Mouse (Mus musculus): ENCODE measurements around the gene Gtf2ird2.

The Gtf2ird2 gene

DNA sequence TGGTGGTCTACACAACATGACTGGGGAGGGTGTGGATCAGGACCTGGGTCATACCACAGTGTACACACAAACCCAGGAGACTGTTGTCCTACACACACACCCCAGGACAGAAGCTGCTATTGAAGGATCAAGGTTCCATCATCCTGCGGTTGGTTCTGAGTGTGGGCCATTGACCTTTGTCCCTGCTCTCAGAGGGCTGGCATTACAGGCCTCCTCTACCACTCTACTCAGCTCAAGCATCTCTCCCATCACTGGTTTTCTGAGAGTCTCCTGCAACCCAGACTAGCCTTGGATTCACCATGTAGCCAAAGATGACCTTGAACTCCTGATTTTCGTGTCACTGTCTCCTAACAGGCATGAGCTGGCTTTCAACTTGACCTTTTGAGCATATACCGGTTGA, 52.4 kb downstream of the Gtf2ird2 start:
- DNase-seq = no peak

DNA sequence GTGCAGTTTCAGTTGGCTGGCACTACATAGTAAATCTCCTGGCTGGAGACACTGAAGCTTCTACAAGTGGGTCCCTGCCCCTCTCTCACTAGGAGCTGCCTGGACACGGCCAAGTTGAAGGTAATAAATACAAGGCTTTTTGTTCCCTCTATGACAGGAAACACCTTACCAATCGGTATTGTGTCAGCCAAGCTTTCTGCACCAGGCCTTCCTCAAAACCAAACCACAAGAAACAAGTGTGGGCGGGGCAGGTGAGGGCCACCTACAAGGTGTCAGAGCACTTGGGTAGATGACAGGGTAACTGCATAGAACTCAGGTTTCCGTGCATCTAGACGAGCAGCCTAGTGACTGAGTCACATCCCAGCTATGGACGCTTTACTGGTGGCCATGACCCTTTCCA, 53.0 kb downstream of the Gtf2ird2 start:
- peak; percentile 69 to 77 for DNase-seq

DNA sequence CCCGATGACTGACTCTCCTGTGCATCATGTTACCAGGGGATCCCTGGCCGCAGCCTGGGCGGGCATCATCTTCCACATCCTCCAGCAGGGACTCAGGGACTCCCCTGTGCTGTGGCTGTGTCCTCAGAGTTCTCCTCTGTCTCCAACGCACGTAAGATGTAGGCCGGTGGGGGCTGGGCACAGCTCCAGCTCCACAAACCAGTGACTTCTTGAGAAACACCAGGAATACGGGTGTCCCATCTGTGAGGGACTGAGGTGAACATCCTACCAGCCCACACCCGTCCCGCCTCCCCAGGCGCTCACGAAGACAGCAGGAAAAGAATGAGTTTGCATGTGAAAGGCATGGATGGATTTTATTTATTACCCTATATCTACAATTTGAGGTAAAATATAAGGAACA, 53.7 kb downstream of the Gtf2ird2 start:
- no peak for DNase-seq

DNA sequence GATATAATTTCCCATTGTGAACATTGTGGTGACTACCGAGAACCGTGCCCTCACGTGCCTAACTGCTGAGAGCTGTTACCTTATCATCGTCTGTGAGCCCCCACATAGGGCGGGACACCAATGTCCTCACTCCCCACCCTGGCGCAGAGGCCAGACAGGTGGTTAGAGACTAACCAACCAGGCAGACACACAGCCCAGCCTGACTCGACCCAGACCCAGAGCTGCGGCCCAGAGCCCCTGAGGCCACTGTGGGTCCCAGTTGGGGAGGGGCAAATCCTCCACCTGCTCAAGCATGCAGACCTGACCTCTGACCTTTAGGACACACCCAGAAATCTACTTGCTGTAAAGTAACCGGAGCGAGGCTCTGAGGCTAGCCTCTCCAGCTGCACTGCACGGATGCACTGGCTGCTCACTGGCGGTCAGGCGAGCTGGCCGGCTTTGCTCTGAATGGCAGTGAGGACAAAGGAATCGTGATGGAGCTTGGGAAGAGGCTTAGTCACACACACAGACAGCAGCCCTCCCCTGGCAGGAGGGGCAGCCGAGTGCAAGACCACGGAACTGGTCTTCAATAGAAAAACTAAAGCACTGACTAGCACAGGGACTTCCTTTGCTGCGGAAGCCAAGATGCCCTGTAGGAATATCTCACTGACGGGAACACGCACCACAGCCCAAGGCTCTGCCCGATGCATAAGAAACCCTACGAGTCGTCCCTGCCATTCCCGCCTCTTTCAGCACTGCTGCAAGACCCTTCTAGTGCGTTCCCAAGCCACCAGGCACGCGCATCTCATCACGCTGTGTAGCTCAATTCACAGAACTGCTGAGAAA, 54.3 kb downstream of the Gtf2ird2 start:
- DNase-seq = no peak

DNA sequence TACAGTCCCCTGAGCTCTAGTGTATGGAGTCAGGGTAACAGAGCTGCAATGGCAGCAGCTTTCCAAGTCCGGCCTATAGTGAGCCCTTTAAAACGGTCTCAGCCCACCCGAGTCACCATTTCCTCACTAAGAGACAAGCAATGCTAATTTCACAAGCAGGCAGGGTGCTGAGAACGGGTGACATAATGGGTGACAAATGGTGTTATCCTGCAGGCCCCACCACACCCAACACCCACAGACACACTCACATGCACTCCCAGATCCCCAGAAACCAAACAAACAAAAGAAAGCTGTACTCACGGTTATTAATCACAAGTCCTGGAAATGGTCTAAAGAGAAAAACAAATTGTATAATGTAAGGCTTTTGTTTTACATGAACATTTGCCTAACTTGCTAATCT, 58.0 kb downstream of the Gtf2ird2 start:
- DNase-seq = no peak

DNA sequence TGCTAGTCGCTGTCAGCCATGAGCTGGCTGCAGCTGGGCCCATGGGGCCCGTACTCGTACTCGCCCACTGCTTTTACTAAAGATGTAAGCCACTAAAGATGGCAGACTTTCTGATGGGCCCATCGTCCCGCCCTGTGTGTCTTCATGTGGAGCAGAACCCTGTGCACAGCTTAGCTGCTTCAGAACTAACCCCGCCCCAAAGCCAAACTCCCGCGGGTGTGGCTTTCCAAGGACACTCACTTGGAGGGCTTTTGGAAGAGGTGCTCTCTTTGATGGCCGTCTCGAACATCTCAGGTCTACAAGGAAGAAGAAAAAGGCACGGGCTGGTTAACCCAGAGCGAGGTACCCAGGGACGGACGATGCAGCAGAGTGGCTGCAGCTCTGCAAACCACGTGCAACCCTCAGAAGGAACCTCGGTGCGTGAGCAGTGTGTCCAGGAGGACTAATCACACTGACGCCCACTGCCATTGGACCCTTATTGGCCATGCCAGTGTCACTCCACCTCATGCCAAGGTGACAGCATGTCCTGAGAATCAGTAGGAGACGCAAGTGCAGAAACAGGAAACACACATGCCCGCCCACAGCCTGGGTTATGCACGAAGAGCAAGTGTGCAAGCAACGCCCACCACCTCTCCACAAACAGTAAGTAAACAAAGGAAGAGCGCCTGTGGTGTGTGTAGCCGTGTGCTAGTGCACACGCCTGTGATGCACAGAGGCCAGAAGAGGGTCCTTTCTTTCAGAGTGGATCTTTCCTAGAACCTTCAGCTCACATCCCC, 60.0 kb downstream of the Gtf2ird2 start:
- DNase-seq = peak; percentile 49

DNA sequence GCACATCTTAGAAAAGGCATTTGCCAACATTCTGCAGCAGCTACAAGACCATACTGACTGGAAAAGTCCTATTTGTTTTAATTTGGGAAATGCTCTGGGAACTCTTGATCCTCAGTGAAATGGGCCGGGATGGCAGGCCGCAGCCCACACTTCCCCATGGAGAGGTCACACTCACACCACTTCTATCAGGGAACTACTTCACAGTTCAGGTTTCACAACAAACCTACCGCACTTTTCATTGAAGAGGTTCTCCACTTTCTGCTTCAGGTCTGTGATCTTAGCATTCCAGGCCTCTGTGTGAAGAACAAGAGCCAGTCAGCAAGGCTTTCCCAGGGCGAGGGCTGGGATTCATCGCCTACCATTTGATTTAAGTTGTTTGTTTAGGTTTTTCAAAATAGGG, 61.1 kb downstream of the Gtf2ird2 start:
- DNase-seq = peak; percentile 63 to 80

DNA sequence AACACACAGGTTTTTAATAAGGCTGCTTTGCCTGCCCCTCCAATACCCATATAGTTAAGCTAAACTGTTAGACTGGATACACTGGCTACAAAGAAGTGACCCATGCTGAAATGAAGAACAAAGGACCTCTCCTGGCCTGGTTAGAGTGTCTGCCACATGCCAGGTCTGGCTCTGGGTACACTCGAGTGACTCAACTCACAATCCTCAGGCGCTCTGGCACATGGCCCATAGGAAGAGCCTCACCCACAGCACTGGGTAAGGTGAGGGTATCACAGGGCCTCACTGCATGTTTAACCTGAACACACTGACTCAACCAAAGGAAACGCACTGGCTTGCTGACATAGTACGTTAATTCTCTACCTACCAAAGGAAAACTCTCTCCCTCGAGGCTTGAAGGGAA, 62.3 kb downstream of the Gtf2ird2 start:
- peak; percentile 77 to 88 for DNase-seq

DNA sequence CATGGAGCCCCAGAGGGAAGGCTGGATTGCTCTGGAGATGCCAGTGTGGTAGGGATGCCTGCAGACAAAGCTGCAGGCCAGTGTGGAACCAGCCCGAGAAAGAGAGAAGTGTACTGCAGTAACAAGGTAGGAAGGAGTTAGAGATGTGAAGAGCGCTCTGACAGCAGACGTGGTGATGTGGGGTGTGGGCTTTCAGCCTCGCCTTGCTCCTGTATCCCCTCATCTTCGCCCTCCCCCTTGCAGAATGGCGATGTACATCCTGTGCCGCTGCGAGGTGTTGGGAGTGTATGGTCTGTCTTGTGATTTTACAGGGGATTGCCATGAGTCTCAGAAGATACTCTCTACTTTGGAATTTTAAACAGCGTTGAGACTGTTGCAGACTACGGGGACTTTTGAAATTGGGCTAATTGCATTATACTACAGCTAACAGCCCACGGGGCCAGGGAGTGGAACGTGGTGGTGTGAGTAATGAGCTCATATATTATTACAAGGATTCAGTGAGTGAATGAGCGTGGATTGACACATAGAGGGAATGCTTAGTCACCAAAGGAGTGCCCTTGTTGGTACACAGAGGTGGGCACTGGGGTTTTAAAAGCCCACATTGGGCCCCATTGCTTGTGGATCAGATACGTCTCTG, 64.9 kb downstream of the Gtf2ird2 start:
- no peak for DNase-seq

DNA sequence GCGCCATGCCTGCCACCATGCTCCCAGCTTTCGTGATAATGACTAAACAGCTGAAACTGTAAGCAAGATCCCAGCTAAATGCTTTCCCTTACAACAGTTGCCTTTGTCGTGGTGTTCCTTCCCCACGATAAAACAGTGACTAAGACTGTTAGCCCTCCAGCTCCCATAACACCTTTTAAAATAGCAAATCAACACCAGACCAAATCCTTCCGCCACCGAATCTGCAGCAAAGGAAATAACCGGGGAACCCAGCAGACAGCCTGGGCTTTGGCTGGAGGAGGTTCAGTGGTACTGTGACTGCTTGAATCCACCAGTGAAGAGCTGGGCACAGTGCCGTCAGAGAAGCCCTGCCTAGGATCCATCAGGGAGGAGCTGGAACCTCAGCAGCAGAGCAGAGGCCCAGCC, 65.4 kb downstream of the Gtf2ird2 start:
- DNase-seq = no peak

DNA sequence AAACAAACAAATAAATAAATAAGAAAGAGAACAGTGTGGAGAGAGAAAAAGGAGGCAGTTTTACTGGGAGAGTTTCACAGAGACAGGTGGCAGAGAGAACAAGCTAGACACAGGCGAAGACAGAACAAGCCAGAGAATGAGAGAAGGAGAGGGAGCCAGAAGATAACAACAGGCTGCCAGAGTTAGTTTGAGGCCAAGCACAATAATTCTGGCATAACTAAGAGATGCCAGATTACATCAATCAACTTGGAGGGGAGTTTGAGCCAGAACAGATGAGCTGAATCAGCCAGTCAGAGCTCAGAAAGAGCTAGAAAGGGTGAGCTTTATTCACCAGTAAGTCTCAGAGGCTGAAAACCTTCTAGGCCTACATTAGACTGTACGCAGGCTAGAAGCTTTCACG, 66.8 kb downstream of the Gtf2ird2 start:
- no peak for DNase-seq

DNA sequence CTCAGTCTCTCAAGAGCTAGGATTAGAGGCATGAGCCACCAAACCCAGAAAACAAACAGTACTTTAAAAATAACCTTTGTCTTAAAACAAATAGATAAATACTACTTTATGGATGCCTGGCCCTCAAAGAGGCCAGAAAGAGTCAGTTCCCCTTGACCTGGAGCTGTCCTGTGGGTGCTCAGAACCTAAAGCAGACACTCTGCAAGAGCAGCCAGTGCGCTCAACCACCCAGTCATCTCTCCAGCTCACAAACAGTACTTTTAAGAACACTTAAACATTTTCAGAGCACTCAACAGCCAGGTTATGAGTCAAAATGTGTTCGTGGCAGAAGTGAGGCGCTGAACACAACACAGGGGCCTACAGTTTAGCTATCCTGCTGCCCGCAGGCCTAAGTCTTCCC, 67.3 kb downstream of the Gtf2ird2 start:
- DNase-seq = peak; percentile 32 to 52

DNA sequence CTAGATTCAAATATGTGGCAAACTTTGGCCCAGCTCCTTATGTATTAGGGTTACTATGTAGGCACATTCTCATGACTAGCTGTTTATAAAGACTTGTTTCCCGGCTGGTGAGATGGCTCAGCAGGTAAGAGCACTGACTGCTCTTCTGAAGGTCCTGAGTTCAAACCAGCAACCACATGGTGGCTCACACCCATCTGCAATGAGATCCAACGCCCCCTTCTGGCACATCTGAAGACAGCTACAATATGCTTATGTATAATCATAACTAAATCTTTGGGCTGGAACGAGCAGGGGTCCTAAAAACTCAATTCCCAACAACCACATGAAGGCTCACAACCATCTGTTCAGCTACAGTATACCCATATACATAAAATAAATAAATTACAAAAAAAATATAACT, 70.0 kb downstream of the Gtf2ird2 start:
- no peak for DNase-seq

DNA sequence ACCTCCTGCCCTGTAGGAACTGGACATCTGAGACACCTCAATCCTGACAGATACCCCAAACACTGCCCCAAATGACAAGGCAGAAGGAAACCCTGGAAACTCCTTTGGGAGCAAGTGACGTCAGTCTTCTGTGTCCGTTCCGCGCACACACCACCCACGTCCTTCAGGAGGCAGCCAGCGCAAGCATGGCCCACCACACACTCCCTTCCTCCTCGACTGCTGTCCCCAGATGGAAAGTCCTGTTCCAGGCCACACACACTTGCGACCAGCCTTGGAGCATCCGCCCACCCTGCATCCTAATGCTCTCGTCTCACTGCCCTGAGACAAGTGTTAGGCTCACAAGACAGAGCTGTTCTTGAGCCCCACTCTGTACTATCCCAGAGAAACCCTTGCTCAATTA, 71.5 kb downstream of the Gtf2ird2 start:
- no peak for DNase-seq

DNA sequence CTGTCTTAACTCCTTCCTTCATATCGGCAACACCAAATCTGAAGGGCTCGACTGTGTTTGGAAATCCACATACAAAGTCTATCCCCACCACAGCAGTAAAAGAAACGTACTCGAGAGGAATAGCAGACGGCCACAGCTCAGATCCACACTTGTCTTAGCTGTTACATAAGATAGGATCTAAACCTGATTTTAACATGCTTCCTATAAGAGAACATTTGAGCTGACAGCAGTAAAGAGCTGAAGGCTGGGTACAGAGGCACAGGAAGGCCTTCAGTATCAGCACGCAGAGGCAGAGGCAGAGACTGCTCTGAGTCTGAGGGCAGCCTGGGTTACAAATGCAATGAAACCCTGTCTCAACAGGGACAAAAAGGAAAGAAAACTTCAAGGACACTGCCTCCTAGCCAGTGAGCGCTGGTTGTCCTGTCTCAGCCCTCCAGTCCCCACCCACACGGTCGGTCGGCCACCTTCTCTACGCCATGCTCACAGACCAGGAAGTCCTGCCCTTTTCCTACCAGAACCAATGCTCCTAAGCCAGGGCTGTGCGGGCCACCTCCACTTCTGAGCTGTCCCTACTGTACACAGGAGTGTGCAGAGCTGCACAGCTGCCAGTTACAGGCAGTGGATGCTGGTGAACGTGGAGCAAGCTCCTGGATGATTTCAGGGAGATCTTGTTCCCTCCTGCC, 73.7 kb downstream of the Gtf2ird2 start:
- DNase-seq = peak in 1 of 2 experiments; percentile 42

DNA sequence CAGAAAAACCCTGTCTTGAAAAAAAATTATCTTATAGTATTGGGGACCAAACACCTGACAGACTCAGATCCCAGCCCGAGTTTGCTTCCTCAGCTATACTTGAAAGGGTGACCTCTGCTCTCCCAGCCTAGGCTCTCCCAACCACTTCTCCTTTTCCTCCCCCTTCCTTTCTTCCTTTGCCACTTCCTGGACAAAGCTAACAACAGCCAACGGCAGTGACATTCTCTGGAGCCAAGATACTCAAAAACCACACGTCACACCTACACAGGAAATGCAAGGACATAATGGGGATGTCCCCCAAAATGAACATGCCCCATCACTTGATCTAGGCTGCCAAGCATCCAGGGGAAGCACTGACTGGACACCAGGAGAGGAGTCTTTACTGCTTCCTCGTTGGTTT, 74.6 kb downstream of the Gtf2ird2 start:
- no peak for DNase-seq

DNA sequence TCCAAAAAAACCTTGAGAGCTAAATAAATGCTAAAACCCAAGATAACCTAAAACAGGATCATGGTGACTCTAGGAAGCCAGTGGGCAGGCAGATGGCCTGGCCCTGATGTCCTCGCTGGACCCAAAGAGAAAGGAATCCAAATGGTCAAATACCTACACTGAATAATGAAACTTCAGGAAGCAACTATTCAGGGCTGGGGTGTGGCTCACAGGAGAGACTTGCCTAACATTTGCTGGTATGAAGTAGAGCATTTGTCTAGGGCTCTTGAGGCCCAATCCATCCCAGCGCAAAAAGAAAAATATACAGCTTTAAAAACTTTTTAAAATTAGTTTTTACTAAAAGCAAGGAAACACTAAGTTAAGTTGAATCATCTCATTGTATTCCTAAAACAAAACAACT, 75.1 kb downstream of the Gtf2ird2 start:
- DNase-seq = no peak

DNA sequence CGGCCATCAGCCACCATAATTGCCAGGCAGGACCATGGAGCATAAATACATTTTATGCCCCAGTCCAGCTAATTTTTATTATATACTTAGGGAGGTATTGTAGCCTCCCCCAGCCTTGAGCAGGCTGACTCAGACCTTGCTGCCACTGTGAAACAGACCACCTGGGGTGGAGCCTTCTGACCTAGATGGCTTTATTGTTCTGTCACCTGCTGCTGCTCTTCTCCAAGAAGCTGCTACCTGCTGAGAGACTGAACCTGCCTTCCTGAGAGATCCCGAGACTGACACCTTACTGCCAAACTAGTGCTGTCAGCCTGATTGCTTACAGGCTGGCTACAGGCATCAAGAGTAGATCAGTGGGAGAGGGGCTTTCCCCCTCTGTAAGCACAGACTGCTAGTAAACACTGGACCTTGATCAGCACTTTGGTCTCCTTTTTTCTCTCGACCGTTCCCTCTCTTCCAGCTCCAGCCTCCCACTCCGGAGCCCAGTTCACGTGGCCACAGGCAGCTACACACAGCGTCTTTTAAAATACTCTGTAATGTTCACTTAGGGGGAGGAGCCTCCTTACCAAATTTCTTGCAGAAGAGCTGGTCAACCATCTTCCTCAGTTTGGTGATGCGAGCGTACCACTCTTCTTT, 76.3 kb downstream of the Gtf2ird2 start:
- DNase-seq = no peak

DNA sequence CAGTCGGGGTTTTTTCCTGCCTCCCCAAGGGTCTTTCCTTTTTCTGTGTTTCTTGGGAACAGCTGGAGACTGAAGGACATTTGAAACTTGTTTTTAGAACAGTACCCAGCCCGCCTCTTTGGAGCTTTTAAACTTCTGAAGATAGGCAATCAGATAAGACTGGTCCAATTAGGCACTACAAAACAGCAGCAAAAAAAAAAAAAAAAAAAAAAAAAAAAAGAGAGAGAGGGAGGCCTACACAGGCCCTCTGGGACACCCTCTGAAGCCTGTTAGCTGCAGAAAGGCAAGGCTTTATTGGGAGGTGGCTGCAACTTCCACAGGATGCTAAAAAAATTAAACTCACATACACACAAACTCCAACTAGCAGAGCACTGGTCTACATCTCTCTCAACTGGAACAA, 82.1 kb downstream of the Gtf2ird2 start:
- DNase-seq = no peak

DNA sequence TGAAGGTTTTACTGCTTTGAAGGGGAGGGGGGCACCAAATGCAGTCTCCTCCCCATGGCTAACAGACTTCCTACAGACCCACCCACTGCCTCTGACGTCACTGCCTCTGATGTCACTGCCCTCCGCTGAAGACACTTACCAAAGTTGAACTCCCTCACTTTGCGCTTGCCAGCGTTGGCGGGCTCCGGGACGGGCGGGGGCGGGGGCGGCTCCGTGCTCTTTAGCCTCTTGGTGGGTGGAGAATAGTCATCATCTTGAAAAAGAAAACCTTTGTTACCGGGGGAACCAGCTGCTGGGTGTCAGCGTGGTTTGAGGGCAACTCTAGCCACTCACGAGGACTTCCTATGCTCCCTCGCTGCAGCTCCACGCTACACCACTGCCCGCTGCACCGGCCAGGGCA, 82.6 kb downstream of the Gtf2ird2 start:
- DNase-seq = no peak

DNA sequence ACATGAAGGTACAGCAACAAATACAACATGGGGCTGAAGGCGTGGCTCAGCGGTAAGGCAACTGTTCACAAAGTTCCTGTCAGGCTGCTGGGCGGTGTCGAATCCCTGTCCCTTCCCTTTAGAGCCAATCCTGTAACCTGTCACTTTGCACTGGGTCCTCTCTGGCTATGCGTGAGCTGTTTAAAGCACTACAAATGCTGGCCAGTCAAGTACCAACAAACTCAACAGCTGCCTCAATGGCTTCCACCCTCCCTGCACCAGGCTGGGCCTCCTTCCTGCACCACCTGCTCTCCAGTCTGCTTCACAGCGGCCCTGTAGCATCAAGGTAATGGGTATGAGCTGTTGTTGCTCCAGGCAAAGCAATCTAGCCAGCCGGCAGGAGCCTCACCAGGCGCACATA, 84.9 kb downstream of the Gtf2ird2 start:
- DNase-seq = no peak

DNA sequence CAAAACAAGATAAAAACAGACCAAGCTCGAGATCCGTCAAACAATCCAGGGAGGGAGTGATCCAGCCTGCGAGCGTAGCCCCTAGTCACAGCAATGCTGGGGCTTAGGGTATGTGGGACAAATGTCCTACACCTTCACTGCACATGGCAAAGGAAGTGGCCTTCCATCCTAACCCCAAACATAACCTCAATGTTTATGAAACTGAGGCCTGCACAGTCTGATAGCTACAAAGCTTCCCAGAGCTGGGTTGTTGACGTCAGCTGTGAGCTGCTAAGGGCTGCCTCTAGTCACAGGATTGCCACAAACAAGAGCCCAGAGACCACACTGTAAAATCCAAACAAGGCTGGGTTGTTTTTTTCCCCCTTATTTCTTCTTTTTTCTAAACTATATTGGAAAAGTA, 85.9 kb downstream of the Gtf2ird2 start:
- peak in 1 of 2 experiments; percentile 34 for DNase-seq

DNA sequence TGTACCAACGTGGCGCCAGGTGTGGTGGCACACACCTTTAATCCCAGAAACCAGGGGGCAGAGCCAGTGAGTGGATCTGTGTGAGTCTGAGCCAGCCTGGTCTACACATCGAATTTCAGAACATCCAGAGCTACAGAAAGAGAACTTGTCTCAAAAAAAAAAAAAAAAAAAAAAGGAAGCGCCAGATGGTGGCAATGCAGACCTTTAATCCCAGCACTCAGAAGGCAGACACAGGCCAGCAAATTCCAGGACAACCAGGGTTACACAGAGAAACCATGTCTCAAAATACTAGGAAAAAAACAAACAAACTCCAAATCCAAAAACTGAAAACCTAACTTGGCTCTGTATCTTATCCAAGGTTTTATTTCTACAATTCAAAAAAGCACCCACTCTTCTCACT, 86.7 kb downstream of the Gtf2ird2 start:
- DNase-seq = no peak
